Mouse (Mus musculus): Measurements from ENCODE around the gene Fat3. TPM values are rescaled to one million over a fixed set of nuclear protein-coding genes. Genes with fewer than 3 reads are reported as not detected.

Fat3 gene
- polyA plus RNA-seq, 1 experiment from 2014 or later, result 1.2 TPM

GRCm38 (mm10) chr9:16152756-16153579, 348.1 kb downstream of the Fat3 start:
- WGBS, result 49% methylated on average over 4 of the region's 4 CpGs
- H3K9me3 ChIP-seq, result no peaks in the 10 kb centered on the region
- no peak overlapping the region for H3K9ac ChIP-seq
- H3K4me3 ChIP-seq (replicated peaks), result no peak overlapping the region
- no peaks in the 10 kb centered on the region for H3K27me3 ChIP-seq (replicated peaks)
- no peaks in the 10 kb centered on the region for H3K4me1 ChIP-seq
- no peak for ATAC-seq (ENCODE audit: insufficient read depth, low FRiP score, low read depth)
- no peaks in the 10 kb centered on the region for H3K36me3 ChIP-seq
- no peak overlapping the region for H3K4me2 ChIP-seq
- H3K27ac ChIP-seq, result no peak overlapping the region

- Histone ChIP-seq H3K9me3 (no peaks in the 10 kb centered on the region), H3K36me3 (no peaks in the 10 kb centered on the region), H3K4me2 (no peak overlapping the region), H3K4me1 (no peaks in the 10 kb centered on the region), H3K27me3 (replicated peaks) (no peaks in the 10 kb centered on the region), H3K4me3 (replicated peaks) (no peak overlapping the region), H3K9ac (no peak overlapping the region), H3K27ac (no peak overlapping the region)
- no peak for ATAC-seq (ENCODE audit: insufficient read depth, low FRiP score, low read depth)
Measured at GRCm38 (mm10) chr9:16150046-16150445, 351.0 kb downstream of the Fat3 start.

- Histone ChIP-seq H3K9ac (no peak overlapping the region), H3K4me2 (no peak overlapping the region), H3K4me3 (replicated peaks) (no peak overlapping the region), H3K27me3 (replicated peaks) (no peaks in the 10 kb centered on the region), H3K36me3 (no peaks in the 10 kb centered on the region), H3K9me3 (no peaks in the 10 kb centered on the region), H3K27ac (no peak overlapping the region), H3K4me1 (no peaks in the 10 kb centered on the region)
- 67% methylated on average over 1 of the region's 1 CpGs for WGBS
- ATAC-seq (ENCODE audit: insufficient read depth, low FRiP score, low read depth), result no peak
Measured at GRCm38 (mm10) chr9:16147735-16148134, 353.4 kb downstream of the Fat3 start.

GRCm38 (mm10) chr9:16144684-16145083, 356.4 kb downstream of the Fat3 start:
- H3K27me3 ChIP-seq (replicated peaks), result no peaks in the 10 kb centered on the region
- H3K27ac ChIP-seq, result no peak overlapping the region
- H3K9ac ChIP-seq, result no peak overlapping the region
- H3K4me1 ChIP-seq, result no peaks in the 10 kb centered on the region
- no peak overlapping the region for H3K4me3 ChIP-seq (replicated peaks)
- no peak for ATAC-seq (ENCODE audit: insufficient read depth, low FRiP score, low read depth)
- H3K36me3 ChIP-seq, result no peaks in the 10 kb centered on the region
- no peak overlapping the region for H3K4me2 ChIP-seq
- WGBS, result 73% methylated on average over 3 of the region's 3 CpGs
- H3K9me3 ChIP-seq, result no peaks in the 10 kb centered on the region

- no peak overlapping the region for H3K4me3 ChIP-seq (replicated peaks)
- no peaks in the 10 kb centered on the region for H3K9me3 ChIP-seq
- H3K36me3 ChIP-seq, result no peaks in the 10 kb centered on the region
- H3K27me3 ChIP-seq (replicated peaks), result no peaks in the 10 kb centered on the region
- H3K4me1 ChIP-seq, result no peaks in the 10 kb centered on the region
- no peak overlapping the region for H3K4me2 ChIP-seq
- no peak overlapping the region for H3K27ac ChIP-seq
- 42% methylated on average over 6 of the region's 6 CpGs for WGBS
- no peak for ATAC-seq (ENCODE audit: insufficient read depth, low FRiP score, low read depth)
- H3K9ac ChIP-seq, result no peak overlapping the region
Measured at GRCm38 (mm10) chr9:16139300-16139699, 361.8 kb downstream of the Fat3 start.

- 89% methylated on average over 2 of the region's 2 CpGs for WGBS
- no peak overlapping the region for H3K27ac ChIP-seq
- H3K9ac ChIP-seq, result no peak overlapping the region
- H3K4me1 ChIP-seq, result no peaks in the 10 kb centered on the region
- no peak overlapping the region for H3K4me2 ChIP-seq
- no peak overlapping the region for H3K4me3 ChIP-seq (replicated peaks)
- H3K36me3 ChIP-seq, result no peaks in the 10 kb centered on the region
- no peaks in the 10 kb centered on the region for H3K9me3 ChIP-seq
- no peaks in the 10 kb centered on the region for H3K27me3 ChIP-seq (replicated peaks)
- no peak for ATAC-seq (ENCODE audit: insufficient read depth, low FRiP score, low read depth)
Measured at GRCm38 (mm10) chr9:16133098-16133497, 368.0 kb downstream of the Fat3 start.

- ATAC-seq (ENCODE audit: insufficient read depth, low FRiP score, low read depth), result no peak
- no peaks in the 10 kb centered on the region for H3K4me1 ChIP-seq
- H3K36me3 ChIP-seq, result no peaks in the 10 kb centered on the region
- WGBS, result 79% methylated on average over 1 of the region's 1 CpGs
- no peaks in the 10 kb centered on the region for H3K27me3 ChIP-seq (replicated peaks)
- H3K9ac ChIP-seq, result no peak overlapping the region
- no peaks in the 10 kb centered on the region for H3K9me3 ChIP-seq
- no peak overlapping the region for H3K4me2 ChIP-seq
- H3K27ac ChIP-seq, result no peak overlapping the region
- H3K4me3 ChIP-seq (replicated peaks), result no peak overlapping the region
Measured at GRCm38 (mm10) chr9:16132594-16132993, 368.5 kb downstream of the Fat3 start.

- 74% methylated on average over 5 of the region's 5 CpGs for WGBS
- Histone ChIP-seq H3K27ac (no peak overlapping the region), H3K9ac (no peak overlapping the region)
Measured at GRCm38 (mm10) chr9:16121756-16122155, 379.3 kb downstream of the Fat3 start.

GRCm38 (mm10) chr9:16114821-16115485, 386.1 kb downstream of the Fat3 start:
- Histone ChIP-seq H3K9ac (no peak overlapping the region), H3K4me2 (no peak overlapping the region), H3K9me3 (no peaks in the 10 kb centered on the region), H3K4me1 (no peaks in the 10 kb centered on the region), H3K27ac (no peak overlapping the region), H3K27me3 (replicated peaks) (no peaks in the 10 kb centered on the region), H3K36me3 (no peaks in the 10 kb centered on the region), H3K4me3 (replicated peaks) (no peak overlapping the region)
- WGBS, result 50% methylated on average over 7 of the region's 7 CpGs
- ATAC-seq (ENCODE audit: insufficient read depth, low FRiP score, low read depth), result no peak

More at GRCm38 (mm10) chr9:16121756-16122155, 379.3 kb downstream of the Fat3 start:
- H3K4me1 ChIP-seq, result no peaks in the 10 kb centered on the region
- no peak overlapping the region for H3K4me3 ChIP-seq (replicated peaks)
- no peaks in the 10 kb centered on the region for H3K27me3 ChIP-seq (replicated peaks)
- no peak overlapping the region for H3K4me2 ChIP-seq
- H3K36me3 ChIP-seq, result no peaks in the 10 kb centered on the region
- no peaks in the 10 kb centered on the region for H3K9me3 ChIP-seq
- no peak for ATAC-seq (ENCODE audit: insufficient read depth, low FRiP score, low read depth)

GRCm38 (mm10) chr9:16113936-16114642, 387.0 kb downstream of the Fat3 start:
- H3K9ac ChIP-seq, result no peak overlapping the region
- H3K4me3 ChIP-seq (replicated peaks), result no peak overlapping the region
- no peaks in the 10 kb centered on the region for H3K27me3 ChIP-seq (replicated peaks)
- no peak overlapping the region for H3K4me2 ChIP-seq
- no peaks in the 10 kb centered on the region for H3K9me3 ChIP-seq
- H3K27ac ChIP-seq, result no peak overlapping the region
- WGBS, result 70% methylated on average over 4 of the region's 4 CpGs
- no peaks in the 10 kb centered on the region for H3K36me3 ChIP-seq
- H3K4me1 ChIP-seq, result no peaks in the 10 kb centered on the region
- no peak for ATAC-seq (ENCODE audit: insufficient read depth, low FRiP score, low read depth)

GRCm38 (mm10) chr9:16107900-16108299, 393.2 kb downstream of the Fat3 start:
- H3K27ac ChIP-seq, result no peak overlapping the region
- no peak for ATAC-seq (ENCODE audit: insufficient read depth, low FRiP score, low read depth)

GRCm38 (mm10) chr9:16107386-16107785, 393.7 kb downstream of the Fat3 start:
- no peaks in the 10 kb centered on the region for H3K4me1 ChIP-seq
- no peak overlapping the region for H3K4me2 ChIP-seq
- no peak overlapping the region for H3K9ac ChIP-seq
- no peak for ATAC-seq (ENCODE audit: insufficient read depth, low FRiP score, low read depth)
- no peak overlapping the region for H3K27ac ChIP-seq
- H3K27me3 ChIP-seq (replicated peaks), result no peaks in the 10 kb centered on the region
- no peaks in the 10 kb centered on the region for H3K9me3 ChIP-seq
- H3K4me3 ChIP-seq (replicated peaks), result no peak overlapping the region
- WGBS, result 41% methylated on average over 5 of the region's 5 CpGs
- no peaks in the 10 kb centered on the region for H3K36me3 ChIP-seq

More at GRCm38 (mm10) chr9:16107900-16108299, 393.2 kb downstream of the Fat3 start:
- Histone ChIP-seq H3K9ac (no peak overlapping the region), H3K4me2 (no peak overlapping the region), H3K36me3 (no peaks in the 10 kb centered on the region), H3K4me1 (no peaks in the 10 kb centered on the region), H3K27me3 (replicated peaks) (no peaks in the 10 kb centered on the region), H3K9me3 (no peaks in the 10 kb centered on the region), H3K4me3 (replicated peaks) (no peak overlapping the region)
- WGBS, result 31% methylated on average over 5 of the region's 5 CpGs

Measured in stomach, embryonic 15.5 days (tissue).